Mouse (Mus musculus) heart, adult 8-10 months (tissue): ENCODE measurements around the gene Plekhb2. TPM values are rescaled to one million over a fixed set of nuclear protein-coding genes. Genes with fewer than 3 reads are reported as not detected.

ENCODE experiments used
- DNase-seq: peaks from one replicate; pipeline ENCODE4 v3.0.0; 2022; ENCODE audit warnings: low spot score
- total RNA-seq, 4 experiments: library from RNA; stranded (reverse); gene quantifications; 2 replicates each; pipeline ENCODE4 v1.2.4; 2022

The Plekhb2 gene
- 100 to 1,000 TPM; 110 to 123 (median 116) TPM for total RNA-seq

DNA sequence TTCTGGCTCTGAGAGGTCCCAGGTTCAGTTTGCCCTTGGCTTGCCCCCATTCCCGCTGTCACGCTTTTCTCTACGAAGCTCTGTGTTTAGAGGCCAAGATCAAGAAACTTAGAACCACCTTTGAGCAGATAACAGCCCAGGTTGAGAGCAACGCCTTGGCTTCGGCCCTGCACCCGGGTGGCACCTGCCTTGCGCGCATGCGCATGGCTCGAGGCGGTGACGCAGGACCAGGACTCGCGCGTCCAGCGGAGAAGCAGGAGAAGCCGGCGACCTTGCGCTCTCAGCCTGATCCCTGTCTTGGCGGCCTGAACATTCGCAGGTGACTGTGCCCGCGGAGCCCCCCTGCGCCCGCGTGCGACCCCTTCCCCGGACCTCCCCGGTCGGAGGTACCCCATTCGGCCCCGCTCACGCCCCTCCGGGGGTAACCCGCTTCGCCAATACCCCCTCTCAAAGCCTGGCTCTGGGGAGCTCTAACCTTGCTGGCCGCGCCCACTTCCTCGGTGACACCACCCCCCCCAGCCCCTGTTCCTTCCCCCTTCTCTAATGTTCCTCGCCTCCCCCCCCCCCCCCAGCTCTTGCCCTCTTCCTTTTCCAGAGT is at the start of gene Plekhb2:
Gene Plekhb2, plus strand, starts transcription at position 232 of the 598 bp plus-strand sequence.
- DNase-seq = peak; percentile 88

- DNase-seq = peak; percentile 53
Measured at GRCm38 (mm10) chr1:34801616-34802289, 48.0 kb upstream of the Plekhb2 start.

- no peak for DNase-seq
Measured at GRCm38 (mm10) chr1:34802290-34802642, 47.5 kb upstream of the Plekhb2 start.

GRCm38 (mm10) chr1:34804863-34805262 is 44.9 kb upstream of the Plekhb2 start:
- DNase-seq = no peak

GRCm38 (mm10) chr1:34805931-34806520 is 43.8 kb upstream of the Plekhb2 start:
- DNase-seq = no peak

- no peak for DNase-seq
Measured at GRCm38 (mm10) chr1:34808445-34808844, 41.3 kb upstream of the Plekhb2 start.

DNA sequence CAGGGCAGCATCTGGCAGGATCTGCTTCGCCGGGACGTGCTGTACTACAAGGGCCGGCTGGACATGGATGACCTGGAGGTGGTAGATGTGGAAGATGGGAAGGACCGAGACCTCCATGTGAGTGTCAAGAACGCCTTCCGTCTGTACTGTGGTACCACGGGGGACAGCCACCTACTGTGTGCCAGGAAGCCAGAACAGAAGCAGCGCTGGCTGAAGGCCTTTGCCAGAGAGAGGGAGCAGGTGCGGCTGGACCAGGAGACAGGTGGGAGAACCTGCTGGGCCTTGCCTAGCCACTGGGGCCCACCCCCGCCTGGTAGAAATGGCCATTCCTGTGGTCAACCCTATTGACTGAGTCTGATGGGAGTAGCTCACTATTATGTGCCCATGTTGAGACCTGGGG is 39.5 kb upstream of the Plekhb2 start:
- no peak for DNase-seq

- DNase-seq = no peak
Measured at GRCm38 (mm10) chr1:34811035-34811434, 38.7 kb upstream of the Plekhb2 start.

DNA sequence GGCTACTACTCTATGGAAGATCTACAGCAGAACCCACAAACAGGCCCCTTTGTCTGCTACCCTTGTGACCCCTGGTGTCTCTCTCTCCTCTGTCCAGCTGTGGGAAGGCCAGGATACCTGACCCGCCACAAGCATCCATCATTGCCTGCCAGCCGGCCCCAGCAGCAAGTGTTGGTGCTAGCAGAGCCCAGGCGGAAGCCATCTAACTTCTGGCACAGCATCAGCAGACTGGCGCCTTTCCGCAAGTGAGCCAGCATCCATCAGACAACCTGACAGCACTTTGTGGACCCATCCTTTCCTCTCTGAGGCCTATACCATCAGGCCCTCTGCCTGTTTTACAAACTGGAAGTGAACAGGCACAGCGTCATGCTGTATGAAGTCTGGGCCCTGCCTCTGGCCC is 38.2 kb upstream of the Plekhb2 start:
- DNase-seq = no peak

DNA sequence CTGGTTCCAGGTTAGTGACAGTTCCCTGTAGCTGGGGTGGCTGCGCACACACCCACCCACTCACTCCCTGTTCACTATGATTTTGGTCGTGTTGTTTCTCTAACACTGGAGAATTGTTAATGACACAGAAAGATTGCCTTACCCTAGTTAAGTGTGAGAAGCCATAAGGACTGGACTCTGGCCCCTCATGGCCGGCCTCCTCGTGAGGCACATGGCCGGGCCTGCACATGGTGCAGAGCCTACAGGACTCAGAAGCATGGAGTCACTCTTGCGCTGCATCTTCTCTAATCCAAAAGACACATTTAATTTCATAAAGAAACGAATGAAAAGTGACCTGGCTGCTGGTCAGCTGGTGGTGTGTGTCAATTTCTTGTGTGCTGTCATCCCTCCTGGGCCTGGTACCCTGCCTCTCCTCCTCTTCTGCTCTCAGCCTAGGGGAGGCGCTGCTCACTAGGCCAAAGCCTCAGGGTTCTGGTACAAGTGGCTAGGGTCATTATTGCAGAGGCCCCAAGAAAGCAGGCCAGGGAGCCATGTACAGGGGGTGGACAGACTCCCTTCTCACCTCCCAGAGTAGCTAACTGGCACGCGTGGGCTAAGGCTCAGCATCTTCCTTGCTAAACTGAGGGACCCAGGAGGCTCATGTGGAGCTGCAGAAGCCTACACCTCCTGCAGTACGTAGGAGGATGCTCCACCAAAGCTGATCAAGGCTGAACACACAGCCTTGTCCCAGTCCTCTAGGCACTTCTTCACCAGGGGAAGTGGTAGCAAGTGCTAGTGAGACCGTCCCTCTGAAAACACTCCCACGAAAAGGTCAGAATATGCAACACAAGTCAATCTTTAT is 37.1 kb upstream of the Plekhb2 start:
- no peak for DNase-seq

DNA sequence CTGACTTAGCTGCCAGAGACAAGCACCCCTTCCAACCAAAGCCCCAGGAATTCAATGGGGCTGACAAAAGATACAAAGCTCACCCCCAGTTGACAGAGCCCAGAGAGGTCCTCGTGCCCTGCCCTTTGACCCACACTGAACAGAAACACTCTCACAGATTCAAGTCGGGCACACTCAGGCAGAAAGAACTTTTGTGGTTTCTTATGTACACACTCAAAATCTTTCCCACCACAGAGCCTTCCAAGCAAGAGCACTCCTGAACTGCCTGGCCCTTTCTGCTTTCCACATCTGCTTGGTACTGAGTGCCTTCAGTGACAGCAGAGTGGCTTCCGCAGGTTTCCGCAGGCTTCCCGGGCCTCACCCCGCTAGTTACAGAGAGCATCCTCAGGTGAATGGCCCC is 33.9 kb upstream of the Plekhb2 start:
- DNase-seq = no peak

DNA sequence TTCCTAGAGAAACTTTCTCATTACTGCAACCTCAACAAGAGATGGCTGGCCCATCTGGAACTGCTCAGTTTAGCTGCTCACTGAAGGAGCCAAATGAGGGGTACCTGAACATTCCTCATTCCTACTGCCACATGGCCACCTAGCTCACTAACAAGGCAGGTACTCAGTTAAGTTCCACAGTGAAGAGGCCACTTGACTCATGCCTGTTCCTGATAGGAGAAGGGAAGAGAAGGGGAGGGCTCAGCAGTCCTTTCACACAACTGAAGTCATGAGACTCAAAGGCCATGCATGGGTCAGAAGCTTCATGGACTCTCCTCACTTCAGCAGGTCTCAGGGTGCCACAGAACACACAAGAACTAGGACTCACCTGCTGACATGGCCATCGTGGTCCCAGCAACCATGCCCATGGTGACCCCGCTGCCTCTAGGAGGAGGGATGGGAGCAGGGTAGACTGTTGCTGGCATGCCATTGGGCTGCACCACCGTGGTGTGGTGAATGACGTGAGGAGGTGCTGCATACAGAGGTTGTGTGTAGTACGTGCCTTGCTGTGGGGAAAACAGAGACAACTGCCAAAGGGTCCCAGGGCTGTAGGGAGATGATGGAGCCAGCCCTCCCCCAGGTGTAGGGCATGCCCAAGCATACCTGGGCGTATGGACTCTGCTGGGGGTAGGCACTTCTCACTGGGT is 30.4 kb upstream of the Plekhb2 start:
- DNase-seq = no peak

- no peak for DNase-seq
Measured at GRCm38 (mm10) chr1:34821411-34821810, 28.4 kb upstream of the Plekhb2 start.

DNA sequence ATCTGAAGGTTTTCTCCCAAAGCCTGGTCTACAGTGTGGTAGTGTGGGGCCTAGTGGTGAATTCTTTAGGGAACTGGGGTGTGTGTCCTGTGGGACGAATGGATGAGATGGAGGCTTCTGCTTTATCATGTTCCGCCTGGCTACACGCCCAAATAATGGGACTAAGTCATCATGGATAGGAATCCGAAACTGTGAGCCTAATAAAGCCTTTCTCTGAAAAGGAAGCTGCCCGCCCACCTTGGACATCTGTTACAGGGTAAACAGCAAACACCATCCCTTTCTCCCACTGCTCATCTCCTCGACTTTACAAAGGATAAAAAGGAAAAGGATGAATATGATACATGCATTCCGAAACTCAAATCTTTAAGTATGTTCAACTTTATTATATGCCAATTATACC is 27.8 kb upstream of the Plekhb2 start:
- DNase-seq = no peak

GRCm38 (mm10) chr1:34822746-34823145 is 27.0 kb upstream of the Plekhb2 start:
- DNase-seq = no peak

DNA sequence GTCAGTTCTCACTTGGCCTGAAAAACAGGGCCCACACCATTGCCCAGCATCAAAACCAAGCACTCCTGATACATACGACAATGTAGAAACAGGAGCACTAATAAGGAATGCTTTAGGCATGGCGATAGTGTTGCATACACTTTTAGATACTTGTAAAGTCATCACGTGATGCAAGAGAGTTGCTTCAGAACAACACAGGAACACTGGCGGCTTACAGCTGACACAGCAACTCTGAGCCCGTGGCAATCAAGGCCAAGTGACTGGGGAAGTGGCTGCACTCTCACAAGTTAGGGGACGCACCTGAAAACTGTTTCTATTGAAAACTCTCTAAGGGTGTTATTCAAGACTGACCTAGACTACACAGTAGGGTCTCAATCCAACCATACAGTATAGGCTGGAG is 26.4 kb upstream of the Plekhb2 start:
- no peak for DNase-seq

- no peak for DNase-seq
Measured at GRCm38 (mm10) chr1:34824208-34824607, 25.6 kb upstream of the Plekhb2 start.

GRCm38 (mm10) chr1:34825909-34826308 is 23.9 kb upstream of the Plekhb2 start:
- DNase-seq = no peak

DNA sequence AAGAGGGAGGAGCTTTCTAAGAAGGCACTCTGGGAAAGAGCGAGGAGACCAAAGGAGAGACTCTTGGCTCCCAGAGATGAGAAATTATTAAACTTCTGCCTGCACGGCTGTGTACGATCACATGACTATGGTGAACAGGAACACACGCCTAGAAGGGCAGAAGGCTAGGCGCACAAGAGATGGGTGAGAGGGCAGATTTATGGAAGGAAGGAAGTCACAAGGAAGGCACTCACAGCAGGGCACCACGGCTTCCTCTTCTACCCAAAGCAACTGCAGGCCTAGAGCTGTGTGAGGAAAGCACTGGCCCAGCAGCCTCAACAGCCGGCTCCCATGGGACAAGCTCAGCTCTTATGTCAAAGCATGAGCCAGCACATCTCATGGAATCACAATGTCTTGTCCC is 21.9 kb upstream of the Plekhb2 start:
- no peak for DNase-seq

DNA sequence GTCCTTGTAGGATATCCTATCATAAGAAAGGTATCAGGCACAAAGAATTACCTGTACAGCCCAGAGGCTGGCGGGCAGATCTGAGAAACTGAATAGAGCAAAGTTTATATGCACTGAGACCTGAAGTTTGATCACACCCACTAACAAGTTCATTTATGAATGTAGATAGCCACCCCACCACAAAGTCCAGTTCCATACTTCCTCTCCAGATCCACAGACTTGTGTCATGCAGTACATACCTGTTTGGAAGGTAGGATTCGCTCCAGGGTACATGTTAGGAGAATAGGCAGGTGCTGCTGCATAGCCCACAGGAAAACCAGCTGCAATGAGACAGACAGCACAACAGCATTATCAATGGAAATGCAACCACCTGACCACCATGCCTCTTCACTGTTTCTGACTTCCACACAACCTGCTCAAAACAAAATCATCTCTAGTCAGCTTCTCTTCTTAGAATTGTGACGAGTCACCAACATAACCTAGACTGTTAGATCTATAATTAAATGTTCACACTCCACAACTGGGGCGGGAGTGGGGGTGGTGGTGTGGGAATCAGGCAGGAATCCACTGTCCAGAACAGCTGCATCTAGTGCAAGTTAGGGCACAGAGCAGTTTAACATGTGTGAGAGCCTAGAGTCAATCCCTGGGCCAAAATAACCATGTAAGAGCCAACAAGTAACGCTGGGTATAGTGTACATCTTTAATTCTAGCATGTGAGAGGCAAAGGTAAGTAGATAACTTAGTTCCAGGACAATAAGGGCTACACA is 21.1 kb upstream of the Plekhb2 start:
- DNase-seq = no peak

GRCm38 (mm10) chr1:34830934-34831333 is 18.8 kb upstream of the Plekhb2 start:
- no peak for DNase-seq
